Mouse (Mus musculus): ENCODE results near the gene Bahcc1. TPM values are rescaled to one million over a fixed set of nuclear protein-coding genes. Genes with fewer than 3 reads are reported as not detected.

Gene Bahcc1
- polyA plus RNA-seq, 1 experiment from 2014 or later: 4.4 TPM

GRCm38 (mm10) chr11:120259792-120260768 is 27.3 kb downstream of the Bahcc1 start:
- H3K27ac ChIP-seq (replicated peaks): no peak overlapping the region
- ATAC-seq (ENCODE audit: extremely low read depth, insufficient number of reproducible peaks, low FRiP score, low TSS enrichment): no peak
- WGBS: 72% methylated on average over 25 of the region's 25 CpGs

DNA sequence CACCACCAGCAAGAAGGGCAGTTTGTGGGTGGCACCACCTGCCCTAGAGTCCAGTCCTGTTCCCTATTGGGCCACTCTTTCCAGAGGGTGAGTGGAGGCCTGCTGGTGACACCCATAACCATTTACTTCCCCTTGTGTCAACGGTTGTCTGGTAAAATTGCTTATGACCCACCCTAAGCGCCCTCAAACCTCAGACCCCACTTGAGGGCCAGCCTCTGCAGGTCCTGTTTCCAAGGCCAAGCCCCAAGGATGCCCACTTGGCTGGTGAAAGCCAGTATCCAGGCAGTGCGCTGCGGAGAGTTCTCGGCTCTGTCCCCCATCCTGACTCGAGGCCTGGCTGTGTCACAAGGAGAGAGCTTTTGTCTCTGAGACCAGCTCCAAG is 28.0 kb downstream of the Bahcc1 start:
- H3K27ac ChIP-seq (replicated peaks): peak overlapping the region; percentile 87
- WGBS: 83% methylated on average over 6 of the region's 6 CpGs
- H3K27me3 ChIP-seq (replicated peaks): no peaks in the 10 kb centered on the region; the same call in 1 of the 2 replicates
- no peaks in the 10 kb centered on the region for H3K9me3 ChIP-seq
- H3K36me3 ChIP-seq: 0 out of 2 replicates have a peak, but pooled peaks cover 6% of the 10 kb centered on the region
- no peak overlapping the region; the same call in 1 of the 2 replicates for H3K4me2 ChIP-seq
- H3K4me1 ChIP-seq: peaks cover 93% of the 10 kb centered on the region
- ATAC-seq (ENCODE audit: extremely low read depth, insufficient number of reproducible peaks, low FRiP score, low TSS enrichment): no peak
- no peak overlapping the region for H3K9ac ChIP-seq
- no peak overlapping the region for H3K4me3 ChIP-seq

More at GRCm38 (mm10) chr11:120259792-120260768, 27.3 kb downstream of the Bahcc1 start:
- H3K9me3 ChIP-seq: no peaks in the 10 kb centered on the region
- no peak overlapping the region for H3K4me3 ChIP-seq
- no peak overlapping the region for H3K9ac ChIP-seq
- no peaks in the 10 kb centered on the region; the same call in 1 of the 2 replicates for H3K27me3 ChIP-seq (replicated peaks)
- H3K4me1 ChIP-seq: peaks cover 94% of the 10 kb centered on the region
- no peak overlapping the region for H3K4me2 ChIP-seq
- 0 out of 2 replicates have a peak, but pooled peaks cover 6% of the 10 kb centered on the region for H3K36me3 ChIP-seq

- Histone ChIP-seq H3K36me3 (0 out of 2 replicates have a peak, but pooled peaks cover 6% of the 10 kb centered on the region), H3K27ac (replicated peaks) (peak overlapping the region; percentile 87), H3K4me2 (peak overlapping the region; percentile 37), H3K9ac (peak overlapping the region; percentile 2; the same call in 1 of the 2 replicates), H3K27me3 (replicated peaks) (no peaks in the 10 kb centered on the region; the same call in 1 of the 2 replicates), H3K4me1 (peaks cover 92% of the 10 kb centered on the region), H3K9me3 (no peaks in the 10 kb centered on the region), H3K4me3 (no peak overlapping the region)
- 21% methylated on average over 20 of the region's 20 CpGs for WGBS
- ATAC-seq (ENCODE audit: extremely low read depth, insufficient number of reproducible peaks, low FRiP score, low TSS enrichment): peak; percentile 52; the same call in 1 of the 2 replicates
Measured at GRCm38 (mm10) chr11:120261416-120262355, 28.9 kb downstream of the Bahcc1 start.

DNA sequence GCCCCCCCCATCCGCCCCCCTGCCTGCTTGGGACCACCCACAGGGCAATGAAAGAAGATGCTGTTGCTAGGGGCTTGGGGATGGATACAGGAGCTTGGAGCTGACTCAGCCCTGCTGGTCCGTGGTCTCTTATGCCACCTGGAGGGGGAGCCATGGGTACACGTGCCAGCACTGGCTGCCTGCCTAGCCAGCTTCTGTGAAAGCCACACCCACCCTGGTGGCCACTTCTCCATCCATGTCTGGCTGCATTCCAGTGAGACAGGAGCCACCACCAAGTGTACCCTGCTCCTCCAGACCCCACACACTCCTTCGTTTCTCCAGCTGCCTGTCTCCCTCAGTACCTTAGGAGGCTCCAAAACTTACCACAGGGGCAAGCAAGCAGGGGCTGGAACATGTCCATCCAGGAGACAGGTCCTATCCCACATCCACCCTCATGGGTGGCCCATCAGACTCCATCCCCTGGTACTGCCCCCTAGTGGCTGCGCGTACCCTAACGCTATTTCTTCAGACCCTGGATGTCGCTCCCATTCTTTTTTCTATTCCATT is 29.7 kb downstream of the Bahcc1 start:
- 29% methylated on average over 8 of the region's 8 CpGs for WGBS
- Histone ChIP-seq H3K4me2 (peak overlapping the region; percentile 37), H3K4me1 (peaks cover 87% of the 10 kb centered on the region)

DNA sequence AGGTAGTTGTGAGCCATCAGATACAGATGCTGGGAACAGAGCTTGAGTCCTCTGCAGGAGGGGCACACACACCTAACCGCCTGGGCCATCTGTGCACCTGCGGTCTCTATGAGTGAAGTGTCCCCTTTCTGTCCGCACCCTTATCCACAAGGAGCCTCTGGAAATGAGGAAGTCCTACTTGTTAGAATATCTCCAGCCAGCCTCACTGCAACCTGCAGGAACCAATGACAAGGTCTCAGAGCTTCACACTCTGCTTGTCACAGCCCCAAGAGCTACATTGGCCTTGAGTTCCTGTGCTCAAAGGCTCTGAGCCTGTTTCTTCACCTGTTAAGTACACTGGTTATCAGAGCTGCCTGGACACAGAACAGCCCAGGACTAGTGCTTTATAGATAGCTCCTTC is 30.4 kb downstream of the Bahcc1 start:
- H3K9me3 ChIP-seq: no peaks in the 10 kb centered on the region
- H3K27ac ChIP-seq (replicated peaks): no peak overlapping the region
- no peak overlapping the region for H3K4me2 ChIP-seq
- H3K4me3 ChIP-seq: no peak overlapping the region
- WGBS: 88% methylated on average over 3 of the region's 3 CpGs
- H3K4me1 ChIP-seq: peaks cover 87% of the 10 kb centered on the region
- no peak for ATAC-seq (ENCODE audit: extremely low read depth, insufficient number of reproducible peaks, low FRiP score, low TSS enrichment)
- H3K27me3 ChIP-seq (replicated peaks): no peaks in the 10 kb centered on the region; the same call in 1 of the 2 replicates
- 0 out of 2 replicates have a peak, but pooled peaks cover 6% of the 10 kb centered on the region for H3K36me3 ChIP-seq
- H3K9ac ChIP-seq: peak overlapping the region; percentile 10; the same call in 1 of the 2 replicates

More for the DNA sequence above, 29.7 kb downstream of the Bahcc1 start:
- Histone ChIP-seq H3K36me3 (0 out of 2 replicates have a peak, but pooled peaks cover 6% of the 10 kb centered on the region), H3K4me3 (no peak overlapping the region), H3K9ac (0 out of 2 replicates have a peak overlapping the region, but pooled peaks have one; percentile 2), H3K27ac (replicated peaks) (peak overlapping the region; percentile 87), H3K27me3 (replicated peaks) (no peaks in the 10 kb centered on the region; the same call in 1 of the 2 replicates), H3K9me3 (no peaks in the 10 kb centered on the region)
- no peak for ATAC-seq (ENCODE audit: extremely low read depth, insufficient number of reproducible peaks, low FRiP score, low TSS enrichment)

DNA sequence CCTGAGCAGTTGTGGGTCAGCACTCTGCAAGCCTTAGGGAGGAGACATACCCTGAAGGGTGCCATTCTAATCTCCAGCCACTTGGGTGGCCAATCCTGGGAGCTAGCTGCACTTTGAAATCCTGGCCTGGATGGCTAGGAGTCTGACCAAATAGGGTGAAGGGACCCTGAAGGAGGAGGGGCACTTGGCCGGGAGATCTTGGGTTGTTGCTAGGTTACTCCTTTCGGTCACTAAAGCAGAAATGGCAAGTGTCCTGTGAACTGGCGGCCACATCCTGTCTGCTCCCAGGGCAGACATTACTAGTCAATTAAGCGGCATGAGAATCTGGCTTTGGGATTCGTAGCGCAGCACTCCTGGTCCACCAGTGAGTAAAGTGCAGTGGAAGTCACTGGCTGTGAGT is 31.3 kb downstream of the Bahcc1 start:
- Histone ChIP-seq H3K4me3 (no peak overlapping the region), H3K9me3 (no peaks in the 10 kb centered on the region), H3K36me3 (0 out of 2 replicates have a peak, but pooled peaks cover 6% of the 10 kb centered on the region), H3K27ac (replicated peaks) (no peak overlapping the region), H3K9ac (no peak overlapping the region), H3K4me1 (peaks cover 87% of the 10 kb centered on the region), H3K27me3 (replicated peaks) (no peaks in the 10 kb centered on the region; the same call in 1 of the 2 replicates), H3K4me2 (no peak overlapping the region)
- no peak for ATAC-seq (ENCODE audit: extremely low read depth, insufficient number of reproducible peaks, low FRiP score, low TSS enrichment)
- WGBS: 59% methylated on average over 6 of the region's 6 CpGs

- H3K4me3 ChIP-seq: no peak overlapping the region
- H3K9me3 ChIP-seq: no peaks in the 10 kb centered on the region
- no peak for ATAC-seq (ENCODE audit: extremely low read depth, insufficient number of reproducible peaks, low FRiP score, low TSS enrichment)
- no peak overlapping the region for H3K4me2 ChIP-seq
- no peak overlapping the region for H3K27ac ChIP-seq (replicated peaks)
- 0 out of 2 replicates have a peak overlapping the region, but pooled peaks have one; percentile 6 for H3K9ac ChIP-seq
- no peaks in the 10 kb centered on the region for H3K27me3 ChIP-seq (replicated peaks)
- H3K4me1 ChIP-seq: peaks cover 84% of the 10 kb centered on the region
- WGBS: 61% methylated on average over 5 of the region's 5 CpGs
- peaks cover 5% of the 10 kb centered on the region; the same call in 1 of the 2 replicates for H3K36me3 ChIP-seq
Measured at GRCm38 (mm10) chr11:120265458-120265857, 32.7 kb downstream of the Bahcc1 start.

DNA sequence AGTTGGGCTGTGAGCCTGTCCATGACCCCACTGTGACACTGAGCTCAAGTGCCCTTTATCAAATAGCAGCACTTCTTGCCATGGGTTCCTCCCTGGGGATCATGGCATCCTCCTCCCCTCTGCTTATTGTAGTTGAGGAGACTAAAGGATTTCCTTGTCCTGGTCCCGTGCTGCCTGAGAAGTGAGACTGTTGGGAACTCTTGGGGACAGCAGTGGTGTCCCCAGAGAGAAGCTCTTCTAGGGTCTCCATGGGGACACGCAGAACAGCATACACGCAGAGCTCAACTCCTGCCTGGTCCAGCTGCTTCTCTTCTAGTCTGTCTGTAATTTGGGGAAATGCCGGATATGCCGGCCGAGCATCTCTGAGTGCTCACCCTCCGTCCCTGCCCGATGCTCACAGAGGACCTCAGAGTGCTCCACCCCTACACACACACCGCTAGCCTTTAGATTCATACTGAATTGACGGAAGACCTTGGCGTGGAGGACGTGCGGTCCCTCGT is 33.6 kb downstream of the Bahcc1 start:
- H3K9me3 ChIP-seq: no peaks in the 10 kb centered on the region
- peaks cover 75% of the 10 kb centered on the region for H3K4me1 ChIP-seq
- no peak overlapping the region for H3K27ac ChIP-seq (replicated peaks)
- no peak overlapping the region for H3K9ac ChIP-seq
- H3K4me2 ChIP-seq: no peak overlapping the region
- H3K36me3 ChIP-seq: peaks cover 9% of the 10 kb centered on the region
- H3K4me3 ChIP-seq: no peak overlapping the region
- whole genome bisulfite sequencing: 83% methylated on average over 14 of the region's 14 CpGs
- no peak for ATAC-seq (ENCODE audit: extremely low read depth, insufficient number of reproducible peaks, low FRiP score, low TSS enrichment)
- H3K27me3 ChIP-seq (replicated peaks): no peaks in the 10 kb centered on the region

DNA sequence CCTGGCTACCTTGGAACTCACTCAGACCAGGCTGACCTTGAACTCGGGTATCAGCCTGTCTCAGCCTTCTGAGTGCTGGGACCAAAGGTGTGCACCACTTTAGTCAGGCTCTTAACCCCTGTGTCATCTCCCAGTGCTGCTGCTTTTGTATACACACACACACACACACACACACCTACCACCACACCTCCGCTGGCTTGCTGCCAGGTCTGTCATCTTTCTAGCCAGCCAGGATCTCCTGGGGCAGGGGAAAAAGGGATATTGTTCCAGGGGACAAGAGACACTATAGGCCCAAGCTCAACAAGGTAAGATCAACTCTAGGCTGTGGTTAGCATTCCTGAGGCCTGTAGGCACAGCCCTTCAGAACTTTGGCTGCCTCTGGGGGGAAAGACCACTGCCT is 34.5 kb downstream of the Bahcc1 start:
- Histone ChIP-seq H3K9ac (no peak overlapping the region), H3K9me3 (no peaks in the 10 kb centered on the region), H3K27ac (replicated peaks) (no peak overlapping the region)

GRCm38 (mm10) chr11:120267676-120268075 is 34.9 kb downstream of the Bahcc1 start:
- Histone ChIP-seq H3K4me2 (no peak overlapping the region), H3K27me3 (replicated peaks) (no peaks in the 10 kb centered on the region), H3K27ac (replicated peaks) (no peak overlapping the region), H3K9me3 (no peaks in the 10 kb centered on the region), H3K36me3 (peaks cover 23% of the 10 kb centered on the region), H3K4me3 (no peak overlapping the region), H3K4me1 (peaks cover 62% of the 10 kb centered on the region), H3K9ac (no peak overlapping the region)
- 77% methylated on average over 3 of the region's 3 CpGs for WGBS
- no peak for ATAC-seq (ENCODE audit: extremely low read depth, insufficient number of reproducible peaks, low FRiP score, low TSS enrichment)

More for the DNA sequence above, 34.5 kb downstream of the Bahcc1 start:
- peaks cover 19% of the 10 kb centered on the region for H3K36me3 ChIP-seq
- H3K4me3 ChIP-seq: no peak overlapping the region
- no peak overlapping the region for H3K4me2 ChIP-seq
- H3K4me1 ChIP-seq: peaks cover 66% of the 10 kb centered on the region
- WGBS: 85% methylated on average over 2 of the region's 2 CpGs
- ATAC-seq (ENCODE audit: extremely low read depth, insufficient number of reproducible peaks, low FRiP score, low TSS enrichment): no peak
- H3K27me3 ChIP-seq (replicated peaks): no peaks in the 10 kb centered on the region
